Mouse (Mus musculus): Measurements from ENCODE around the gene Gm6169. TPM values are rescaled to one million over a fixed set of nuclear protein-coding genes. Genes with fewer than 3 reads are reported as not detected.

Gm6169 gene
- polyA plus RNA-seq, 1 experiment = not detected

- H3K4me1 ChIP-seq (ENCODE audit: control insufficient read depth) = no peaks in the 10 kb centered on the region
- no peaks in the 10 kb centered on the region for H3K9me3 ChIP-seq (ENCODE audit: control insufficient read depth, low read length)
- TF ChIP-seq TAL1 (IDR thresholded peaks at IDR 0.05; ENCODE audit: low read length) = no peak
- no peak for TF ChIP-seq GATA1 (IDR thresholded peaks at IDR 0.05; ENCODE audit: low read length)
- no peak overlapping the region for H3K4me3 ChIP-seq (replicated peaks)
- no peaks in the 10 kb centered on the region for H3K27me3 ChIP-seq (ENCODE audit: control insufficient read depth)
- H3K36me3 ChIP-seq (ENCODE audit: control insufficient read depth) = peaks cover 8% of the 10 kb centered on the region
These were observed 6.0 kb upstream of the Gm6169 start for GRCm38 (mm10) chr13:97104996-97105395.

- H3K27me3 ChIP-seq (ENCODE audit: control insufficient read depth) = no peaks in the 10 kb centered on the region
- peaks cover 17% of the 10 kb centered on the region for H3K36me3 ChIP-seq (ENCODE audit: control insufficient read depth)
- H3K4me1 ChIP-seq (ENCODE audit: control insufficient read depth) = peaks cover 2% of the 10 kb centered on the region; the same call in 1 of the 2 replicates
- TF ChIP-seq GATA1 (IDR thresholded peaks at IDR 0.05; ENCODE audit: low read length) (no peak), TAL1 (IDR thresholded peaks at IDR 0.05; ENCODE audit: low read length) (no peak)
- no peaks in the 10 kb centered on the region for H3K9me3 ChIP-seq (ENCODE audit: control insufficient read depth, low read length)
- H3K4me3 ChIP-seq (replicated peaks) = no peak overlapping the region
These were observed 3.3 kb downstream of the Gm6169 start for GRCm38 (mm10) chr13:97095726-97096125.

GRCm38 (mm10) chr13:97088183-97088582 is 10.9 kb downstream of the Gm6169 start:
- H3K4me3 ChIP-seq (replicated peaks) = no peak overlapping the region
- H3K4me1 ChIP-seq (ENCODE audit: control insufficient read depth) = peaks cover 19% of the 10 kb centered on the region
- TF ChIP-seq TAL1 (IDR thresholded peaks at IDR 0.05; ENCODE audit: low read length) (no peak), GATA1 (IDR thresholded peaks at IDR 0.05; ENCODE audit: low read length) (no peak)
- no peaks in the 10 kb centered on the region for H3K9me3 ChIP-seq (ENCODE audit: control insufficient read depth, low read length)
- no peaks in the 10 kb centered on the region for H3K27me3 ChIP-seq (ENCODE audit: control insufficient read depth)
- H3K36me3 ChIP-seq (ENCODE audit: control insufficient read depth) = peaks cover 4% of the 10 kb centered on the region

DNA sequence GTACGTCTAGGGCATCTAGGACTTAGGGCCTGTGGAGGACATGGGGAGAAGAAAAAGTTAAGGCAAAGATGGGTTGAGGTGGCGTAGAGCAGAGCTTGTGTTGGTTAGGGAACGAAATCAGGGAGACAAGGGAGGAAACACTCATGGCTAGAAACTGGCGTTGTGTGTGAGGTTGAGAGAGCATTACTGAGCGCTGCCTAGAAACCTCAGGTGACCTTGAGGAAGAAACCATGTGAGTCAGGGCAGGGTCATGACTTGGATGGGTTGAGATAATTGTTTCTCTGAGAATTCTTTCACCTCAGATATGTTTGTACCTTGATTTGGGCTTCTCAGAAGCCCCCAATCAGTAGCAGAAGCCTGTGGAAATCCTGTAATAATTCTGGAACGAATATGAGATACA is 11.6 kb downstream of the Gm6169 start:
- Histone ChIP-seq H3K9me3 (ENCODE audit: control insufficient read depth, low read length) (no peaks in the 10 kb centered on the region), H3K4me1 (ENCODE audit: control insufficient read depth) (peaks cover 27% of the 10 kb centered on the region), H3K4me3 (replicated peaks) (no peak overlapping the region), H3K27me3 (ENCODE audit: control insufficient read depth) (no peaks in the 10 kb centered on the region), H3K36me3 (ENCODE audit: control insufficient read depth) (peaks cover 4% of the 10 kb centered on the region)
- TF ChIP-seq TAL1 (IDR thresholded peaks at IDR 0.05; ENCODE audit: low read length) = no peak
- no peak for TF ChIP-seq GATA1 (IDR thresholded peaks at IDR 0.05; ENCODE audit: low read length)

DNA sequence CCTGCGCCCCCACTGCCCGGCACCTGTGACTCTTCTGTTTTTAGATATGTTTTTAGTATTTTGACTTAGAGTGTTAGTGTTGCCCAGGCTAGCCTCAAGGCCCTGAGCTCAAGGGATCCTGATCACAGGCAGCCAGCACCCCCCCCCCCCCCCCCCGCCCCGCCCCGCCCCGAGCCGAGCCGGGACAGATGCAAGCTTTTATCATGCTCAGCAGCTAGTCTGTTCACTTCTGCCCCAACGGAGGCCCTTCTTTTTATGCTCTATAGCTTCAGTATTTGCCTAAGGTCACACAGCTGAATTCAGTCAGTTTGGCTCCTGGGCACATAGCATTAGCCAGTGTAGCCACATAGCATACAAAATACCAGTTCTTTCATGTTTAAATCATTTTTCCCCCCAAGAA is 12.7 kb downstream of the Gm6169 start:
- no peaks in the 10 kb centered on the region for H3K27me3 ChIP-seq (ENCODE audit: control insufficient read depth)
- no peaks in the 10 kb centered on the region for H3K9me3 ChIP-seq (ENCODE audit: control insufficient read depth, low read length)
- H3K4me1 ChIP-seq (ENCODE audit: control insufficient read depth) = peaks cover 36% of the 10 kb centered on the region
- H3K36me3 ChIP-seq (ENCODE audit: control insufficient read depth) = no peaks in the 10 kb centered on the region
- no peak for TF ChIP-seq TAL1 (IDR thresholded peaks at IDR 0.05; ENCODE audit: low read length)
- TF ChIP-seq GATA1 (IDR thresholded peaks at IDR 0.05; ENCODE audit: low read length) = no peak
- no peak overlapping the region for H3K4me3 ChIP-seq (replicated peaks)

DNA sequence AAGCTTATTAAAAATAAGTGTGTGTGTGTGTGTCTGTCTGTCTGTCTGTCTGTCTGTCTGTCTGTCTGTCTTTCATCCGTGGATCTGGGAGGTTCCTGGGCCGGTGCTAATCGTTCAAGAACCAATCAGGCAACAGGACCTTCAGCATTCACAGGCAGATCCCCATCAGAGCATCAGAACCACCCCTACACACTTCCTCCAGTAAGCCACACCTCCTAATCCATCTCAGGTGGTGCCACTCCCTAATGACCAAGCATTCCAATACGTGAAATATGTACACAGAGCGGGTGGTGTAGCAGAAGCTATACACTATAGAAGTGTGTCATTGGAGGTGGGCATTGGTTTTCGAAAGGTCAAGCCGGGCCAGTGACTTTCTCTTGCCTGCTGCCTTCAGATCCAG is 16.6 kb downstream of the Gm6169 start:
- peaks cover 37% of the 10 kb centered on the region for H3K4me1 ChIP-seq (ENCODE audit: control insufficient read depth)
- no peaks in the 10 kb centered on the region for H3K9me3 ChIP-seq (ENCODE audit: control insufficient read depth, low read length)
- no peaks in the 10 kb centered on the region for H3K27me3 ChIP-seq (ENCODE audit: control insufficient read depth)
- TF ChIP-seq TAL1 (IDR thresholded peaks at IDR 0.05; ENCODE audit: low read length) (no peak), GATA1 (IDR thresholded peaks at IDR 0.05; ENCODE audit: low read length) (no peak)
- H3K36me3 ChIP-seq (ENCODE audit: control insufficient read depth) = no peaks in the 10 kb centered on the region
- peak overlapping the region; percentile 8 for H3K4me3 ChIP-seq (replicated peaks)

- no peaks in the 10 kb centered on the region; the same call in 1 of the 2 replicates for H3K27me3 ChIP-seq (ENCODE audit: control insufficient read depth)
- H3K36me3 ChIP-seq (ENCODE audit: control insufficient read depth) = no peaks in the 10 kb centered on the region
- H3K9me3 ChIP-seq (ENCODE audit: control insufficient read depth, low read length) = no peaks in the 10 kb centered on the region
- H3K4me3 ChIP-seq (replicated peaks) = no peak overlapping the region
- H3K4me1 ChIP-seq (ENCODE audit: control insufficient read depth) = peaks cover 27% of the 10 kb centered on the region
- TF ChIP-seq GATA1 (IDR thresholded peaks at IDR 0.05; ENCODE audit: low read length) = no peak
- TF ChIP-seq TAL1 (IDR thresholded peaks at IDR 0.05; ENCODE audit: low read length) = no peak
These were observed 18.4 kb downstream of the Gm6169 start for GRCm38 (mm10) chr13:97080615-97081014.

GRCm38 (mm10) chr13:97080201-97080600 is 18.8 kb downstream of the Gm6169 start:
- no peaks in the 10 kb centered on the region for H3K36me3 ChIP-seq (ENCODE audit: control insufficient read depth)
- H3K4me3 ChIP-seq (replicated peaks) = no peak overlapping the region
- no peaks in the 10 kb centered on the region for H3K9me3 ChIP-seq (ENCODE audit: control insufficient read depth, low read length)
- H3K27me3 ChIP-seq (ENCODE audit: control insufficient read depth) = no peaks in the 10 kb centered on the region; the same call in 1 of the 2 replicates
- TF ChIP-seq TAL1 (IDR thresholded peaks at IDR 0.05; ENCODE audit: low read length) = no peak
- TF ChIP-seq GATA1 (IDR thresholded peaks at IDR 0.05; ENCODE audit: low read length) = no peak
- H3K4me1 ChIP-seq (ENCODE audit: control insufficient read depth) = peaks cover 24% of the 10 kb centered on the region

DNA sequence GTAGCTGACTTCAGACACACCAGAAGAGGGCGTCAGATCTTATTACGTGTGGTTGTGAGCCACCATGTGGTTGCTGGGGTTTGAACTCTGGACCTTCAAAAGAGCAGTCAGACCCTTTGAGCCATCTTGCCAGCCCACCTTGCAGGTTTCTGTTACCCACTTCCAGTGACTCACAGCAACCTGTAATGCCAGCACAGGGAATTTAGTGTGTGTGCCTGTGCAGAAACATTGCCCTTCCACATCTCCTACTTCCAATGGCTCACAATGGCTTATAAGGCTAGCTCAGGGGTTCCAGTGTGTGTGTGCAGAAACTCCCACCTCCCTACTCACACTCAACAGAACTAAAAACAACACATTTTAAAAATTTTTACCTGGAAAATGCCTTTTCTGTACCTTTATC is 21.5 kb downstream of the Gm6169 start:
- H3K27me3 ChIP-seq (ENCODE audit: control insufficient read depth) = peaks cover 20% of the 10 kb centered on the region
- H3K9me3 ChIP-seq (ENCODE audit: control insufficient read depth, low read length) = no peaks in the 10 kb centered on the region
- H3K4me1 ChIP-seq (ENCODE audit: control insufficient read depth) = peaks cover 13% of the 10 kb centered on the region
- no peak overlapping the region for H3K4me3 ChIP-seq (replicated peaks)
- TF ChIP-seq TAL1 (IDR thresholded peaks at IDR 0.05; ENCODE audit: low read length) (no peak), GATA1 (IDR thresholded peaks at IDR 0.05; ENCODE audit: low read length) (no peak)
- no peaks in the 10 kb centered on the region for H3K36me3 ChIP-seq (ENCODE audit: control insufficient read depth)

DNA sequence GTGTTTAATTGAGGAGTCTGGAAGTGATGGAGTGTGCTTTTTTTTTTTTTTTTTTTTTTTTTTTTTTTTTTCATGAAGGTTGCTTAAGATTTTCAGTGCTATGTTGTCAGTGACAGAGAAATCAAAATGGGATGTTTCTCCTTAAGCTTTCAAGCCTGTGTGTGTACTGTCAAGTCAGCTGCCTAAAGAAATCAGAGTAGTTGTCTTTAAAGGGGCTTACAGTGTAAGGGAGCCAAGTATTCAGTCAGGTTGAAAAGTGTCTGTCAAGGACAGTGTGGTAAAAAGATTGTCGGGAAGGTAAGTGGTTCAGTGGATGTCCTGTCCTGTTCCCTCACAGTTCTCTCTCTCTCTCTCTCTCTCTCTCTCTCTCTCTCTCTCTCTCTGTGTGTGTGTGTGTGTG is 25.5 kb downstream of the Gm6169 start:
- Histone ChIP-seq H3K27me3 (ENCODE audit: control insufficient read depth) (peaks cover 44% of the 10 kb centered on the region), H3K9me3 (ENCODE audit: control insufficient read depth, low read length) (no peaks in the 10 kb centered on the region), H3K36me3 (ENCODE audit: control insufficient read depth) (no peaks in the 10 kb centered on the region; the same call in 1 of the 2 replicates), H3K4me1 (ENCODE audit: control insufficient read depth) (peaks cover 28% of the 10 kb centered on the region), H3K4me3 (replicated peaks) (no peak overlapping the region)
- TF ChIP-seq GATA1 (IDR thresholded peaks at IDR 0.05; ENCODE audit: low read length) (no peak), TAL1 (IDR thresholded peaks at IDR 0.05; ENCODE audit: low read length) (no peak)
